Mouse (Mus musculus) heart, embryonic 15.5 days (tissue): ENCODE data around the gene Plac8. TPM values are rescaled to one million over a fixed set of nuclear protein-coding genes. Genes with fewer than 3 reads are reported as not detected.
A peak's percentile ranks its signal among the peaks of the same experiment; 100 is the strongest.

ENCODE experiments used
- ATAC-seq: fragments of 200-750 bp; cut with Nextera tagmentation; replicated peaks from 2 replicates; pipeline ENCODE4 v1.8.0; 2017; ENCODE audit warnings: low read depth, moderate TSS enrichment; ENCODE audit not compliant: insufficient number of reproducible peaks, insufficient read depth, low FRiP score
- H3K27ac ChIP-seq: fragments of 300-500 bp; sonication (generic); 2 replicates; pipeline ENCODE4 v1.5.1; 2015; ENCODE audit warnings: mild to moderate bottlenecking, inconsistent platforms
- H3K27me3 ChIP-seq: fragments of 300-500 bp; sonication (generic); 2 replicates; pipeline ENCODE4 v1.6.1; 2015; ENCODE audit warnings: inconsistent platforms
- H3K36me3 ChIP-seq: fragments of 300-500 bp; sonication (generic); 2 replicates; pipeline ENCODE4 v1.6.1; 2015; ENCODE audit warnings: mild to moderate bottlenecking, inconsistent platforms
- H3K4me1 ChIP-seq: fragments of 300-500 bp; sonication (generic); replicated peaks from 2 replicates; pipeline ENCODE4 v1.6.1; 2015; ENCODE audit warnings: inconsistent platforms
- H3K4me2 ChIP-seq: fragments of 300-500 bp; sonication (generic); 2 replicates; pipeline ENCODE4 v1.6.1; 2015; ENCODE audit warnings: inconsistent platforms, mild to moderate bottlenecking, moderate library complexity
- H3K4me3 ChIP-seq: fragments of 300-500 bp; sonication (generic); 2 replicates; pipeline ENCODE4 v1.5.1; 2015; ENCODE audit warnings: mild to moderate bottlenecking, inconsistent platforms
- H3K9ac ChIP-seq: fragments of 300-500 bp; sonication (generic); 2 replicates; pipeline ENCODE4 v1.6.1; 2015; ENCODE audit warnings: mild to moderate bottlenecking, inconsistent platforms
- H3K9me3 ChIP-seq: fragments of 300-500 bp; sonication (generic); replicated peaks from 2 replicates; pipeline ENCODE4 v1.6.1; 2016; ENCODE audit warnings: inconsistent platforms
- WGBS: fragments of 180-500 bp; shearing (Covaris S2); methylation state at CpG from one replicate; pipeline ENCODE4 v1.1.7; 2015; ENCODE audit warnings: mixed read lengths; 5-methylcytosine and 5-hydroxymethylcytosine counted together
- polyA plus RNA-seq: library from polyadenylated mRNA; unstranded; fragments of >200 nt; fragmentation: Nextera tagmentation; extraction: Ambion mirVana; gene quantifications from 2 replicates; pipeline ENCODE4 v1.2.1, GENCODE M21; 2015

Gene Plac8
- polyA plus RNA-seq, 1 experiment from 2014 or later, result 7.7 TPM

- H3K27me3 ChIP-seq, result no peaks in the 10 kb centered on the region
- no peak overlapping the region for H3K9ac ChIP-seq
- ATAC-seq, result no peak
- no peak overlapping the region for H3K27ac ChIP-seq
- no peaks in the 10 kb centered on the region for H3K9me3 ChIP-seq
- 78% methylated on average over 5 of the region's 5 CpGs for WGBS
- H3K4me2 ChIP-seq, result no peak overlapping the region
- H3K4me1 ChIP-seq, result no peaks in the 10 kb centered on the region
- no peak overlapping the region for H3K4me3 ChIP-seq
- no peaks in the 10 kb centered on the region for H3K36me3 ChIP-seq
These were observed 6.9 kb upstream of the Plac8 start for GRCm38 (mm10) chr5:100578863-100579411.

GRCm38 (mm10) chr5:100574771-100575170 is 2.7 kb upstream of the Plac8 start:
- H3K36me3 ChIP-seq, result no peaks in the 10 kb centered on the region
- H3K4me3 ChIP-seq, result no peak overlapping the region
- no peaks in the 10 kb centered on the region for H3K9me3 ChIP-seq
- ATAC-seq, result no peak
- H3K4me1 ChIP-seq, result peaks cover 8% of the 10 kb centered on the region; the same call in 1 of the 2 replicates
- WGBS, result 55% methylated on average over 1 of the region's 1 CpGs
- no peak overlapping the region for H3K4me2 ChIP-seq
- H3K27ac ChIP-seq, result no peak overlapping the region
- no peaks in the 10 kb centered on the region for H3K27me3 ChIP-seq
- no peak overlapping the region for H3K9ac ChIP-seq

GRCm38 (mm10) chr5:100573256-100573655 is 1.2 kb upstream of the Plac8 start:
- Histone ChIP-seq H3K27ac (no peak overlapping the region), H3K27me3 (no peaks in the 10 kb centered on the region), H3K9me3 (no peaks in the 10 kb centered on the region), H3K9ac (no peak overlapping the region), H3K36me3 (no peaks in the 10 kb centered on the region), H3K4me2 (no peak overlapping the region), H3K4me3 (no peak overlapping the region), H3K4me1 (peaks cover 8% of the 10 kb centered on the region; the same call in 1 of the 2 replicates)
- 88% methylated on average over 5 of the region's 5 CpGs for WGBS
- ATAC-seq, result no peak

GRCm38 (mm10) chr5:100570716-100571115 is 1.3 kb downstream of the Plac8 start:
- no peaks in the 10 kb centered on the region for H3K36me3 ChIP-seq
- H3K4me2 ChIP-seq, result peak overlapping the region; percentile 17; the same call in 1 of the 2 replicates
- WGBS, result 10% methylated on average over 8 of the region's 8 CpGs
- no peak overlapping the region for H3K9ac ChIP-seq
- no peaks in the 10 kb centered on the region for H3K9me3 ChIP-seq
- H3K27ac ChIP-seq, result no peak overlapping the region
- H3K4me3 ChIP-seq, result peak overlapping the region; percentile 9; the same call in 1 of the 2 replicates
- ATAC-seq, result no peak
- H3K27me3 ChIP-seq, result no peaks in the 10 kb centered on the region
- peaks cover 8% of the 10 kb centered on the region; the same call in 1 of the 2 replicates for H3K4me1 ChIP-seq

GRCm38 (mm10) chr5:100569997-100570595 is 1.9 kb downstream of the Plac8 start:
- no peak for ATAC-seq
- peaks cover 8% of the 10 kb centered on the region; the same call in 1 of the 2 replicates for H3K4me1 ChIP-seq
- no peaks in the 10 kb centered on the region; the same call in 1 of the 2 replicates for H3K27me3 ChIP-seq
- no peak overlapping the region for H3K27ac ChIP-seq
- peak overlapping the region; percentile 9; the same call in 1 of the 2 replicates for H3K4me3 ChIP-seq
- H3K9me3 ChIP-seq, result no peaks in the 10 kb centered on the region
- WGBS, result 59% methylated on average over 13 of the region's 13 CpGs
- no peaks in the 10 kb centered on the region for H3K36me3 ChIP-seq
- H3K4me2 ChIP-seq, result peak overlapping the region; percentile 17; the same call in 1 of the 2 replicates
- no peak overlapping the region for H3K9ac ChIP-seq

GRCm38 (mm10) chr5:100569250-100569934 is 2.7 kb downstream of the Plac8 start:
- ATAC-seq, result no peak

GRCm38 (mm10) chr5:100568802-100569201 is 3.2 kb downstream of the Plac8 start:
- Histone ChIP-seq H3K27me3 (no peaks in the 10 kb centered on the region; the same call in 1 of the 2 replicates), H3K4me3 (no peak overlapping the region), H3K4me1 (peaks cover 8% of the 10 kb centered on the region; the same call in 1 of the 2 replicates), H3K9ac (no peak overlapping the region), H3K9me3 (no peaks in the 10 kb centered on the region), H3K27ac (no peak overlapping the region), H3K36me3 (no peaks in the 10 kb centered on the region), H3K4me2 (no peak overlapping the region)
- 58% methylated on average over 3 of the region's 3 CpGs for WGBS
- no peak for ATAC-seq

More at GRCm38 (mm10) chr5:100569250-100569934, 2.7 kb downstream of the Plac8 start:
- no peak overlapping the region for H3K9ac ChIP-seq
- no peaks in the 10 kb centered on the region for H3K36me3 ChIP-seq
- no peak overlapping the region for H3K4me2 ChIP-seq
- WGBS, result 67% methylated on average over 18 of the region's 18 CpGs
- H3K4me1 ChIP-seq, result peaks cover 8% of the 10 kb centered on the region; the same call in 1 of the 2 replicates
- no peaks in the 10 kb centered on the region for H3K9me3 ChIP-seq
- H3K4me3 ChIP-seq, result no peak overlapping the region
- H3K27ac ChIP-seq, result no peak overlapping the region
- H3K27me3 ChIP-seq, result no peaks in the 10 kb centered on the region; the same call in 1 of the 2 replicates

GRCm38 (mm10) chr5:100568177-100568576 is 3.9 kb downstream of the Plac8 start:
- WGBS, result 64% methylated on average over 8 of the region's 8 CpGs
- Histone ChIP-seq H3K27me3 (no peaks in the 10 kb centered on the region; the same call in 1 of the 2 replicates), H3K4me3 (no peak overlapping the region), H3K36me3 (no peaks in the 10 kb centered on the region), H3K27ac (no peak overlapping the region), H3K9ac (no peak overlapping the region), H3K4me2 (no peak overlapping the region), H3K4me1 (peaks cover 8% of the 10 kb centered on the region; the same call in 1 of the 2 replicates), H3K9me3 (no peaks in the 10 kb centered on the region)
- no peak for ATAC-seq

GRCm38 (mm10) chr5:100567258-100568032 is 4.6 kb downstream of the Plac8 start:
- no peaks in the 10 kb centered on the region for H3K36me3 ChIP-seq
- ATAC-seq, result no peak
- no peaks in the 10 kb centered on the region; the same call in 1 of the 2 replicates for H3K27me3 ChIP-seq
- H3K9me3 ChIP-seq, result no peaks in the 10 kb centered on the region
- H3K9ac ChIP-seq, result no peak overlapping the region
- no peak overlapping the region for H3K4me2 ChIP-seq
- H3K4me3 ChIP-seq, result no peak overlapping the region
- H3K27ac ChIP-seq, result no peak overlapping the region
- H3K4me1 ChIP-seq, result peaks cover 8% of the 10 kb centered on the region; the same call in 1 of the 2 replicates
- WGBS, result 65% methylated on average over 13 of the region's 13 CpGs

- Histone ChIP-seq H3K4me2 (no peak overlapping the region), H3K4me3 (no peak overlapping the region), H3K4me1 (peaks cover 8% of the 10 kb centered on the region; the same call in 1 of the 2 replicates), H3K9me3 (no peaks in the 10 kb centered on the region), H3K9ac (no peak overlapping the region), H3K27me3 (no peaks in the 10 kb centered on the region; the same call in 1 of the 2 replicates), H3K27ac (no peak overlapping the region), H3K36me3 (no peaks in the 10 kb centered on the region)
- WGBS, result 70% methylated on average over 2 of the region's 2 CpGs
- no peak for ATAC-seq
These were observed 5.2 kb downstream of the Plac8 start for GRCm38 (mm10) chr5:100566798-100567197.

- no peak overlapping the region for H3K27ac ChIP-seq
- no peak overlapping the region for H3K9ac ChIP-seq
- H3K27me3 ChIP-seq, result no peaks in the 10 kb centered on the region; the same call in 1 of the 2 replicates
- no peak overlapping the region for H3K4me3 ChIP-seq
- no peaks in the 10 kb centered on the region for H3K36me3 ChIP-seq
- ATAC-seq, result no peak
- 82% methylated on average over 9 of the region's 9 CpGs for WGBS
- H3K9me3 ChIP-seq, result no peaks in the 10 kb centered on the region
- no peak overlapping the region for H3K4me2 ChIP-seq
- H3K4me1 ChIP-seq, result no peaks in the 10 kb centered on the region
These were observed 9.3 kb downstream of the Plac8 start for GRCm38 (mm10) chr5:100562702-100563101.
